Mouse (Mus musculus) liver, postnatal 0 days (tissue): ENCODE data around the gene Arhgap15. TPM values are rescaled to one million over a fixed set of nuclear protein-coding genes. Genes with fewer than 3 reads are reported as not detected.

Experiments
- ATAC-seq: fragments of 200-750 bp; cut with Nextera tagmentation; 2 replicates; pipeline ENCODE4 v1.8.0; 2017; ENCODE audit warnings: mild to moderate bottlenecking, moderate library complexity
- DNase-seq: peaks from one replicate; pipeline ENCODE4 v3.0.0-alpha.2; 2016
- H3K27ac ChIP-seq: fragments of 300-500 bp; sonication (generic); 2 replicates; pipeline ENCODE4 v1.5.1; 2014; ENCODE audit warnings: antibody characterized with exemption, moderate library complexity, mild to moderate bottlenecking, low read depth
- H3K27me3 ChIP-seq: fragments of 300-500 bp; sonication (generic); 2 replicates; pipeline ENCODE4 v1.6.1; 2014; ENCODE audit warnings: low read length, control low read depth, mixed read lengths; ENCODE audit not compliant: insufficient read depth
- H3K36me3 ChIP-seq: fragments of 300-500 bp; sonication (generic); replicated peaks from 2 replicates; pipeline ENCODE4 v1.6.1; 2014; ENCODE audit warnings: mild to moderate bottlenecking, control low read depth, low read length, moderate library complexity, mixed read lengths; ENCODE audit not compliant: insufficient read depth
- H3K4me1 ChIP-seq: fragments of 300-500 bp; sonication (generic); 2 replicates; pipeline ENCODE4 v1.6.1; 2014; ENCODE audit warnings: antibody characterized with exemption, mild to moderate bottlenecking, control low read depth; ENCODE audit not compliant: insufficient read depth
- H3K4me2 ChIP-seq: fragments of 300-500 bp; sonication (generic); 2 replicates; pipeline ENCODE4 v1.6.1; 2014; ENCODE audit warnings: low read depth, mild to moderate bottlenecking, low read length, moderate library complexity, mixed read lengths
- H3K4me3 ChIP-seq: fragments of 300-500 bp; sonication (generic); 2 replicates; pipeline ENCODE4 v1.5.1; 2014; ENCODE audit warnings: low read depth, low read length
- H3K9ac ChIP-seq: fragments of 300-500 bp; sonication (generic); replicated peaks from 2 replicates; pipeline ENCODE4 v1.6.1; 2014; ENCODE audit warnings: mild to moderate bottlenecking, moderate library complexity
- H3K9me3 ChIP-seq: fragments of 300-500 bp; sonication (generic); 2 replicates; pipeline ENCODE4 v1.6.1; 2016; ENCODE audit warnings: mild to moderate bottlenecking, control low read depth, low read length, mixed read lengths
- CTCF ChIP-seq: sonication (generic); IDR thresholded peaks from 2 replicates; pipeline ENCODE4 v1.5.1; 2016; ENCODE audit warnings: antibody characterized with exemption, low read depth
- EP300 ChIP-seq: IDR thresholded peaks from 2 replicates; pipeline ENCODE4 v1.6.1; 2016; ENCODE audit warnings: antibody characterized with exemption, low read depth, mild to moderate bottlenecking
- WGBS: fragments of 180-500 bp; shearing (Covaris S2); extraction: QIAGEN DNeasy Blood & Tissue Kit; methylation state at CpG from one replicate; pipeline ENCODE4 v1.1.7; 2014; ENCODE audit not compliant: insufficient replicate concordance; 5-methylcytosine and 5-hydroxymethylcytosine counted together
- polyA plus RNA-seq: library from polyadenylated mRNA; unstranded; fragments of >200 nt; fragmentation: Nextera tagmentation; extraction: Ambion mirVana; gene quantifications from 2 replicates; pipeline ENCODE4 v1.2.1, GENCODE M21; 2015

Arhgap15 gene
- polyA plus RNA-seq, 1 experiment from 2014 or later, result 6.3 TPM

GRCm38 (mm10) chr2:44081241-44081640 lies 332.6 kb downstream of the Arhgap15 start:
- 72% methylated on average over 4 of the region's 4 CpGs for WGBS
- no peaks in the 10 kb centered on the region for H3K9me3 ChIP-seq
- H3K27ac ChIP-seq, result no peak overlapping the region
- DNase-seq, result no peak
- H3K9ac ChIP-seq, result no peak overlapping the region
- no peaks in the 10 kb centered on the region for H3K36me3 ChIP-seq
- H3K4me2 ChIP-seq, result no peak overlapping the region
- no peaks in the 10 kb centered on the region for H3K4me1 ChIP-seq
- H3K4me3 ChIP-seq, result no peak overlapping the region
- no peak for ATAC-seq
- no peak for TF ChIP-seq EP300
- no peak for TF ChIP-seq CTCF
- H3K27me3 ChIP-seq, result no peaks in the 10 kb centered on the region

GRCm38 (mm10) chr2:44084471-44084870 lies 335.8 kb downstream of the Arhgap15 start:
- H3K36me3 ChIP-seq, result no peaks in the 10 kb centered on the region
- no peaks in the 10 kb centered on the region for H3K27me3 ChIP-seq
- WGBS, result 57% methylated on average over 2 of the region's 2 CpGs
- H3K4me3 ChIP-seq, result no peak overlapping the region
- no peak overlapping the region for H3K27ac ChIP-seq
- no peaks in the 10 kb centered on the region for H3K9me3 ChIP-seq
- no peaks in the 10 kb centered on the region for H3K4me1 ChIP-seq
- TF ChIP-seq EP300 (no peak), CTCF (no peak)
- H3K9ac ChIP-seq, result no peak overlapping the region
- no peak overlapping the region for H3K4me2 ChIP-seq
- DNase-seq (no peak), ATAC-seq (no peak)

GRCm38 (mm10) chr2:44086403-44087056 lies 337.9 kb downstream of the Arhgap15 start:
- Histone ChIP-seq H3K9me3 (no peaks in the 10 kb centered on the region), H3K4me1 (no peaks in the 10 kb centered on the region), H3K4me2 (no peak overlapping the region), H3K27me3 (no peaks in the 10 kb centered on the region), H3K36me3 (no peaks in the 10 kb centered on the region), H3K4me3 (no peak overlapping the region), H3K9ac (no peak overlapping the region), H3K27ac (no peak overlapping the region)
- ATAC-seq (no peak), DNase-seq (no peak)
- TF ChIP-seq CTCF (no peak), EP300 (no peak)
- 63% methylated on average over 5 of the region's 5 CpGs for WGBS

- no peak overlapping the region for H3K4me3 ChIP-seq
- H3K9me3 ChIP-seq, result 0 out of 2 replicates have a peak, but pooled peaks cover 3% of the 10 kb centered on the region
- DNase-seq (no peak), ATAC-seq (no peak)
- H3K36me3 ChIP-seq, result no peaks in the 10 kb centered on the region
- 83% methylated on average over 4 of the region's 4 CpGs for WGBS
- no peak for TF ChIP-seq CTCF
- TF ChIP-seq EP300, result no peak
- H3K27me3 ChIP-seq, result no peaks in the 10 kb centered on the region
- H3K4me1 ChIP-seq, result no peaks in the 10 kb centered on the region
- no peak overlapping the region for H3K27ac ChIP-seq
- H3K9ac ChIP-seq, result no peak overlapping the region
- H3K4me2 ChIP-seq, result no peak overlapping the region
These were observed 349.9 kb downstream of the Arhgap15 start for GRCm38 (mm10) chr2:44098552-44098951.

- H3K27ac ChIP-seq, result no peak overlapping the region
- 85% methylated on average over 6 of the region's 6 CpGs for WGBS
- H3K36me3 ChIP-seq, result no peaks in the 10 kb centered on the region
- H3K27me3 ChIP-seq, result no peaks in the 10 kb centered on the region
- H3K9me3 ChIP-seq, result no peaks in the 10 kb centered on the region
- H3K4me2 ChIP-seq, result no peak overlapping the region
- TF ChIP-seq CTCF (no peak), EP300 (no peak)
- no peak overlapping the region for H3K4me3 ChIP-seq
- H3K9ac ChIP-seq, result no peak overlapping the region
- ATAC-seq, result no peak
- no peaks in the 10 kb centered on the region for H3K4me1 ChIP-seq
- no peak for DNase-seq
These were observed 353.7 kb downstream of the Arhgap15 start for GRCm38 (mm10) chr2:44102351-44102750.

GRCm38 (mm10) chr2:44103321-44103720 lies 354.7 kb downstream of the Arhgap15 start:
- DNase-seq, result no peak
- WGBS, result 80% methylated on average over 8 of the region's 8 CpGs
- Histone ChIP-seq H3K9me3 (no peaks in the 10 kb centered on the region), H3K9ac (no peak overlapping the region), H3K27me3 (no peaks in the 10 kb centered on the region), H3K4me1 (no peaks in the 10 kb centered on the region), H3K36me3 (no peaks in the 10 kb centered on the region), H3K27ac (no peak overlapping the region), H3K4me2 (no peak overlapping the region), H3K4me3 (no peak overlapping the region)
- no peak for ATAC-seq
- TF ChIP-seq CTCF (no peak), EP300 (no peak)
